In genomic region chr9:36921718-36922415, GRCm38 (mm10) we compare ENCODE assay signal across 11 mouse cellular contexts.
DNase-seq lines count a peak whose midpoint lies in the region; ATAC-seq lines count a peak whose summit lies in the region.
"Had no signal": no experiment of that assay in that cellular context is flagged by ENCODE, and none has a peak within 500 bp of the region (broad histone marks: within the 10 kb centered on the region; RNA-seq: fewer than 3 reads in every experiment).

No protein-coding gene starts in this region.

- no peaks in the 10 kb centered on the region for H3K9me3 ChIP-seq in hindbrain, embryonic 11.5 days (ENCODE audit: control insufficient read depth, low read length)
- H3K9me3 ChIP-seq in hindbrain, embryonic 10.5 days: no peaks in the 10 kb centered on the region
- no peaks in the 10 kb centered on the region for H3K9me3 ChIP-seq in embryonic facial prominence, embryonic 14.5 days (ENCODE audit: control insufficient read depth, low read length)
- H3K9me3 ChIP-seq in hindbrain, embryonic 15.5 days: no peaks in the 10 kb centered on the region
- H3K9me3 ChIP-seq in midbrain, embryonic 16.5 days (replicated peaks; ENCODE audit: control insufficient read depth, low read length, poor library complexity, severe bottlenecking): no peaks in the 10 kb centered on the region
- H3K9me3 ChIP-seq: heart, embryonic 13.5 days; intestine, embryonic 15.5 days had no signal

- no peaks in the 10 kb centered on the region for H3K36me3 ChIP-seq in hindbrain, embryonic 11.5 days (ENCODE audit: control insufficient read depth, insufficient read depth, low read length)
- H3K36me3 ChIP-seq in hindbrain, embryonic 10.5 days: peaks cover 31% of the 10 kb centered on the region
- H3K36me3 ChIP-seq in embryonic facial prominence, embryonic 14.5 days (ENCODE audit: control insufficient read depth, insufficient read depth, low read length): no peaks in the 10 kb centered on the region
- H3K36me3 ChIP-seq in hindbrain, embryonic 15.5 days: no peaks in the 10 kb centered on the region
- H3K36me3 ChIP-seq in midbrain, embryonic 16.5 days (ENCODE audit: control insufficient read depth, insufficient read depth, low read length): no peaks in the 10 kb centered on the region
- H3K36me3 ChIP-seq: heart, embryonic 13.5 days; intestine, embryonic 15.5 days had no signal

- ATAC-seq in hindbrain, embryonic 11.5 days (ENCODE audit: low FRiP score): peak; percentile 57; the same call in 1 of the 2 replicates
- peak; percentile 51; the same call in 1 of the 2 replicates for ATAC-seq in embryonic facial prominence, embryonic 14.5 days (ENCODE audit: low read depth)
- peak; percentile 72 for ATAC-seq in hindbrain, embryonic 15.5 days (ENCODE audit: low FRiP score, low read depth)
- peak; percentile 73 for ATAC-seq in midbrain, embryonic 16.5 days
- ATAC-seq: intestine, embryonic 15.5 days had no signal

- WGBS in hindbrain, embryonic 11.5 days: 65% methylated on average over 13 of the region's 13 CpGs
- 75% methylated on average over 13 of the region's 13 CpGs for WGBS in hindbrain, embryonic 10.5 days
- 74% methylated on average over 13 of the region's 13 CpGs for WGBS in embryonic facial prominence, embryonic 14.5 days
- WGBS in hindbrain, embryonic 15.5 days: 30% methylated on average over 13 of the region's 13 CpGs
- 20% methylated on average over 13 of the region's 13 CpGs for WGBS in midbrain, embryonic 16.5 days

- no peaks in the 10 kb centered on the region for H3K4me1 ChIP-seq in hindbrain, embryonic 11.5 days (replicated peaks; ENCODE audit: control insufficient read depth, insufficient read depth, low read length)
- peaks cover 28% of the 10 kb centered on the region for H3K4me1 ChIP-seq in hindbrain, embryonic 10.5 days (replicated peaks)
- peaks cover 8% of the 10 kb centered on the region for H3K4me1 ChIP-seq in embryonic facial prominence, embryonic 14.5 days (ENCODE audit: control insufficient read depth, insufficient read depth, low read length)
- H3K4me1 ChIP-seq in hindbrain, embryonic 15.5 days (replicated peaks): peaks cover 9% of the 10 kb centered on the region
- peaks cover 21% of the 10 kb centered on the region for H3K4me1 ChIP-seq in midbrain, embryonic 16.5 days (ENCODE audit: control insufficient read depth, insufficient read depth, low read length)

- no peak overlapping the region for H3K4me2 ChIP-seq in hindbrain, embryonic 11.5 days (replicated peaks; ENCODE audit: low read depth, low read length)
- H3K4me2 ChIP-seq in embryonic facial prominence, embryonic 14.5 days (ENCODE audit: low read depth, low read length): no peak overlapping the region
- H3K4me2 ChIP-seq in hindbrain, embryonic 15.5 days: no peak overlapping the region
- H3K4me2 ChIP-seq in midbrain, embryonic 16.5 days (ENCODE audit: low read length): no peak overlapping the region
- H3K4me2 ChIP-seq: heart, embryonic 13.5 days; intestine, embryonic 15.5 days had no signal

- H3K27ac ChIP-seq in hindbrain, embryonic 11.5 days (ENCODE audit: low read depth, low read length): no peak overlapping the region
- H3K27ac ChIP-seq in hindbrain, embryonic 10.5 days: no peak overlapping the region
- H3K27ac ChIP-seq in embryonic facial prominence, embryonic 14.5 days (replicated peaks; ENCODE audit: low read depth, low read length): no peak overlapping the region
- H3K27ac ChIP-seq in hindbrain, embryonic 15.5 days (replicated peaks): peak overlapping the region; percentile 43
- H3K27ac ChIP-seq in midbrain, embryonic 16.5 days (ENCODE audit: low read length): peak overlapping the region; percentile 76
- H3K27ac ChIP-seq: heart, embryonic 13.5 days; intestine, embryonic 15.5 days had no signal

- no peaks in the 10 kb centered on the region for H3K27me3 ChIP-seq in hindbrain, embryonic 11.5 days (ENCODE audit: control insufficient read depth, insufficient read depth, low read length)
- no peaks in the 10 kb centered on the region for H3K27me3 ChIP-seq in hindbrain, embryonic 10.5 days (ENCODE audit: insufficient read depth, poor library complexity, severe bottlenecking)
- no peaks in the 10 kb centered on the region for H3K27me3 ChIP-seq in embryonic facial prominence, embryonic 14.5 days (replicated peaks; ENCODE audit: control insufficient read depth, insufficient read depth, low read length)
- no peaks in the 10 kb centered on the region for H3K27me3 ChIP-seq in hindbrain, embryonic 15.5 days
- H3K27me3 ChIP-seq in midbrain, embryonic 16.5 days (ENCODE audit: control insufficient read depth, insufficient read depth, low read depth, low read length): no peaks in the 10 kb centered on the region
- H3K27me3 ChIP-seq: heart, embryonic 13.5 days; intestine, embryonic 15.5 days had no signal

- no peak overlapping the region for H3K9ac ChIP-seq in hindbrain, embryonic 11.5 days (ENCODE audit: low read depth, low read length)
- no peak overlapping the region for H3K9ac ChIP-seq in embryonic facial prominence, embryonic 14.5 days (ENCODE audit: low read depth, low read length)
- no peak overlapping the region for H3K9ac ChIP-seq in hindbrain, embryonic 15.5 days
- H3K9ac ChIP-seq in midbrain, embryonic 16.5 days (ENCODE audit: low read depth, low read length): no peak overlapping the region
- H3K9ac ChIP-seq: heart, embryonic 13.5 days; intestine, embryonic 15.5 days had no signal

- no peak overlapping the region for H3K4me3 ChIP-seq in hindbrain, embryonic 11.5 days (ENCODE audit: low read depth, low read length)
- no peak overlapping the region for H3K4me3 ChIP-seq in hindbrain, embryonic 10.5 days
- H3K4me3 ChIP-seq in embryonic facial prominence, embryonic 14.5 days (ENCODE audit: low read depth, low read length): no peak overlapping the region
- H3K4me3 ChIP-seq in hindbrain, embryonic 15.5 days: no peak overlapping the region
- H3K4me3 ChIP-seq in midbrain, embryonic 16.5 days (ENCODE audit: low read depth, low read length): no peak overlapping the region
- H3K4me3 ChIP-seq: heart, embryonic 13.5 days; intestine, embryonic 15.5 days had no signal

- DNase-seq in hindbrain, embryonic 11.5 days (ENCODE audit: low spot score): peak; percentile 17
- DNase-seq in hindbrain, embryonic 10.5 days (ENCODE audit: low spot score): no peak
- peak; percentile 19 for DNase-seq in embryonic facial prominence, embryonic 14.5 days (ENCODE audit: low spot score)
- no peak for DNase-seq in testis, postnatal 14 days (ENCODE audit: low spot score)
- DNase-seq in gastrocnemius, adult 8-10 months (ENCODE audit: low spot score in 2 of 2): no peak
- DNase-seq in spleen, postnatal 14 days (ENCODE audit: low spot score in 2 of 2): no peak
- DNase-seq: lung, postnatal 14 days had no signal

Comparison
In these comparisons a context has a peak if more than half of its experiments do, and no peak if none do; other contexts are left out.
1. DNase-seq: peak in hindbrain, embryonic 11.5 days (single experiment) and embryonic facial prominence, embryonic 14.5 days (single experiment); none in hindbrain, embryonic 10.5 days (single experiment), testis, postnatal 14 days (single experiment), gastrocnemius, adult 8-10 months (0 of 2) and spleen, postnatal 14 days (0 of 2).
2. H3K27ac ChIP-seq: peak in hindbrain, embryonic 15.5 days (single experiment) and midbrain, embryonic 16.5 days (single experiment); none in hindbrain, embryonic 11.5 days (single experiment), hindbrain, embryonic 10.5 days (single experiment) and embryonic facial prominence, embryonic 14.5 days (single experiment).
3. Peak in every context shown above with its lines, with median percentiles within 50 percentile points of each other: ATAC-seq.